Mouse (Mus musculus) limb, embryonic 13.5 days (tissue): ENCODE data around the gene Cdx2. TPM values are rescaled to one million over a fixed set of nuclear protein-coding genes. Genes with fewer than 3 reads are reported as not detected.

Source experiments
- ATAC-seq: fragments of 200-750 bp; cut with Nextera tagmentation; 2 replicates; pipeline ENCODE4 v1.8.0; 2017; ENCODE audit warnings: low read depth, moderate number of reproducible peaks, moderate TSS enrichment; ENCODE audit not compliant: low FRiP score
- H3K27ac ChIP-seq: fragments of 300-500 bp; sonication (generic); 2 replicates; pipeline ENCODE4 v1.5.1; 2015; ENCODE audit warnings: inconsistent platforms, mild to moderate bottlenecking, moderate library complexity
- H3K27me3 ChIP-seq: fragments of 300-500 bp; sonication (generic); 2 replicates; pipeline ENCODE4 v1.6.1; 2015; ENCODE audit warnings: mild to moderate bottlenecking, inconsistent platforms
- H3K36me3 ChIP-seq: fragments of 300-500 bp; sonication (generic); 2 replicates; pipeline ENCODE4 v1.6.1; 2015; ENCODE audit warnings: inconsistent platforms, mild to moderate bottlenecking, moderate library complexity
- H3K4me1 ChIP-seq: fragments of 300-500 bp; sonication (generic); 2 replicates; pipeline ENCODE4 v1.6.1; 2015; ENCODE audit warnings: inconsistent platforms
- H3K4me2 ChIP-seq: fragments of 300-500 bp; sonication (generic); replicated peaks from 2 replicates; pipeline ENCODE4 v1.6.1; 2015; ENCODE audit warnings: inconsistent platforms, mild to moderate bottlenecking, moderate library complexity
- H3K4me3 ChIP-seq: fragments of 300-500 bp; sonication (generic); 2 replicates; pipeline ENCODE4 v1.5.1; 2015; ENCODE audit warnings: moderate library complexity, mild to moderate bottlenecking, inconsistent platforms
- H3K9ac ChIP-seq: fragments of 300-500 bp; sonication (generic); 2 replicates; pipeline ENCODE4 v1.6.1; 2015; ENCODE audit warnings: mild to moderate bottlenecking, inconsistent platforms
- H3K9me3 ChIP-seq: fragments of 300-500 bp; sonication (generic); 2 replicates; pipeline ENCODE4 v1.6.1; 2016; ENCODE audit warnings: inconsistent platforms
- WGBS: fragments of 180-500 bp; shearing (Covaris S2); methylation state at CpG from one replicate; pipeline ENCODE4 v1.1.7; 2015; 5-methylcytosine and 5-hydroxymethylcytosine counted together
- polyA plus RNA-seq: library from polyadenylated mRNA; unstranded; fragments of >200 nt; fragmentation: Nextera tagmentation; extraction: Ambion mirVana; gene quantifications from 2 replicates; pipeline ENCODE4 v1.2.1, GENCODE M21; 2015

Cdx2 gene
- polyA plus RNA-seq, 1 experiment from 2014 or later: 0.06 TPM

DNA sequence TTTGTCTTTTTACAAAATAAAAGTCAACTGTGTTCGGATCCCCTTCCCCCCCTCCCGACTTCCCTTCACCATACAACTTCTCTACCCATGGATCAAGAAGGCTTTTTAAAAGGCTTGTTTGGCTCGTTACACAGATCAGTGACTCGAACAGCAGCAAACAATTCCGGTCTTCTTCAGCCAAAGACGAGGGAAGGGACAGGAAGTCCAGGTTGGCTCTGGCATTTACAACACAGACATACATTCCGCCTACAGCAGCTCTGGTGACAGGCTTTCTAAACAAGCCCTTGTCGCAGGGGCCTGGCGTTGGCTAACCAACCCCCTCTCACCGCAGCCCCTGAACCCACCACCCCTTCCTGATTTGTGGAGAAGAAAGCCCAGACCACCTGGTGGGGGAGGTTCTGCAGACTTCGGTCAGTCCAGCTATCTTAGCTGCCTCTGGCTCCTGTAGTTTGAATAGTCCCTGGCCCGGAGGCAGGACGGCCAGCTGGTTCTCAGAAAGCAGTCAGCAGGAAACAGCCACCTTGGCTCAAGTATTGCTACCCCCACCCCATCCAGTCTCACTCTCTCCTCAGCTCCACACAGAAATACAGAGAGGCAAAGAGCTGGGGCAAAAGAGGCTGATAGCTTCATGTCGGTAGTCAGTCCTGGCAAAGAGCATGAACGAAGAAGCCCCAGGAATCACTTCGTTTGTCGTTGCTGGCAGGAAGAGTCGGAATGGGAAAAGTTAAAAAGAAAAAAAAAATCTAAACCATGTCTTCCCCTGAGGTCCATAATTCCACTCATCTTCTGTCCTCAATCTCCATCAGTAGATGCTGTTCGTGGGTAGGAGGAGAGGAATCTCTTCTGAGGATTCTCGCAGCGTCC lies 5.9 kb downstream of the Cdx2 start:
- no peak overlapping the region for H3K9ac ChIP-seq
- no peak overlapping the region for H3K4me3 ChIP-seq
- no peak overlapping the region for H3K4me2 ChIP-seq
- no peak overlapping the region for H3K27ac ChIP-seq
- H3K36me3 ChIP-seq: no peaks in the 10 kb centered on the region
- ATAC-seq: no peak
- peaks cover 29% of the 10 kb centered on the region for H3K4me1 ChIP-seq
- 6% methylated on average over 21 of the region's 21 CpGs for WGBS
- no peaks in the 10 kb centered on the region for H3K9me3 ChIP-seq
- peaks cover 98% of the 10 kb centered on the region for H3K27me3 ChIP-seq

DNA sequence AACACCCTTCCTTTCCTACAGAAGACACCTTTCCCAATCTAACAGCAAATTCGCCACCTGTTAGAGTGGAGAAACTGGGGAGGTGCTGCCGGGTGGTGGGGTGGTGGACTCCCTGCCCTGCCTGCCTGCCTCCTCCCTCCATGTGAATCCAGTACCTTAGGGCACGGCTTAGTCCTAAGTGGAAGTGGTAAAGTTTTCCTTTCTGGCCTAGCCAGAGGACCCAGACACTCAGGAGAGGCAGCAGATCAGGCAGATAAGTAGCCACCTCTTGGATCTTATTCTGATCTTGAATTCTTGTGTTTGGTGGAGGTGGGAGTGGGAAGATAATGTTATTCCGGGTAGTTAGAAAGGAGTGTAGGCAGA lies 7.1 kb downstream of the Cdx2 start:
- Histone ChIP-seq H3K36me3 (no peaks in the 10 kb centered on the region), H3K4me3 (peak overlapping the region; percentile 31), H3K4me1 (peaks cover 17% of the 10 kb centered on the region), H3K9ac (peak overlapping the region; percentile 25; the same call in 1 of the 2 replicates), H3K4me2 (peak overlapping the region; percentile 59), H3K27me3 (peaks cover 96% of the 10 kb centered on the region), H3K9me3 (no peaks in the 10 kb centered on the region), H3K27ac (no peak overlapping the region)
- no peak for ATAC-seq
- WGBS: 8% methylated on average over 4 of the region's 4 CpGs

DNA sequence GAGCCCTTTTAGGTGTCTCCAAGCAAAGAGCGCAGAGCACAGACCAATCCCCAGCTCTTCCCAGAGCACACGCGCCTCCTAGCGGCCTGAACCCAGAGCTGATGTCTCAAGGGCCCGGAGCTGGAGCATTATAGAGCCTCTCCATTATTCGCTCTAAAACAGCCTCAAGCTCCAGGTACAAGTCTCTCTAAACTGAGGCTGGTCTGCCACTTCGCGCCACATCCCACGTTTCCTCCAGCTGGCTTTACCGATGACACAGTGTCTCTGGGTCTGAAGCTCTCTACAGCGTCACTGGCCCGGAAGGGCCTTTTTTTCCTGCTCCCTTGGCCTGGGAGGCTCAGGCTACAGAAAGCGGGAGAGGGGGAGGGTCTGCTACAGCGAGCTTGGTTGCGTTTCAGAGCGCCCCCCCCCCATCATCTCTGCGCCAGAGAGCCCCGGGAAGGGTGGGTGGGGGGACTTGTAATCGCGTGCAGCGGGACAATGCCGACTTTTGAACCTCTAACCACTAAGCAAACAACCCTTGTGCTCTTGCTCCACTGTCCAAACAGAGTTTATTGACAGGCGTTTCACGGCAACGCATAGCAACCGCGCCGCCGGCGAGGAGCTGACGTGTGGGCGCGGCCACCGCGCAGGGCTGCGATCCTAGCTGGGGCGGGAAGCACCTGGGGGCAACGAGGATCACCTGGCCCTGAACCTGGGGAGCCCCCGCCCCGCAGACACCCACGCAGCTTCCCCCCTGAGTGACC lies 7.6 kb downstream of the Cdx2 start:
- peak overlapping the region; percentile 25; the same call in 1 of the 2 replicates for H3K9ac ChIP-seq

DNA sequence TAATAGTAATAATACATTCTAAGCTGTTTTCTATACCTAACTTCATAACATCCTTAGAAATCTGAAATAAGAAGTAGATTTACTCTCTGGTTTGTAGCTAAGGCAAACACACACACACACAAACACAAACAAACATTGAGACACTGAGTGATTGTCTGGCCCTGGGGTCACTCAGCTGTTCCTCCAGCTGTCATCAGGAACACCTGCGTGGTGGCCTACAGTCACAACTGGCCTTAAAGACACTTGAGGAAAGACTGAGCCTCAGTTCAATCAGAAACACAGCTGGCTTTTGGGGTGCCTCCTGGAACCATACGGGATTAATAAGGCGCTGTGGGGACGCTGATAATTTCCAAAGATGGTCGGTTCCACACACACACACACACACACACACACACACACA lies 9.8 kb downstream of the Cdx2 start:
- Histone ChIP-seq H3K36me3 (no peaks in the 10 kb centered on the region), H3K9me3 (no peaks in the 10 kb centered on the region; the same call in 1 of the 2 replicates), H3K4me3 (no peak overlapping the region), H3K9ac (no peak overlapping the region), H3K27me3 (peaks cover 96% of the 10 kb centered on the region), H3K4me1 (peaks cover 19% of the 10 kb centered on the region), H3K4me2 (no peak overlapping the region), H3K27ac (no peak overlapping the region)
- WGBS: 52% methylated on average over 5 of the region's 5 CpGs
- no peak for ATAC-seq

More for the DNA sequence above, 7.6 kb downstream of the Cdx2 start:
- H3K36me3 ChIP-seq: no peaks in the 10 kb centered on the region
- peaks cover 12% of the 10 kb centered on the region for H3K4me1 ChIP-seq
- H3K4me2 ChIP-seq: peak overlapping the region; percentile 59
- ATAC-seq: peak; percentile 83
- 1% methylated on average over 41 of the region's 41 CpGs for WGBS
- no peak overlapping the region for H3K27ac ChIP-seq
- H3K27me3 ChIP-seq: peaks cover 96% of the 10 kb centered on the region
- H3K4me3 ChIP-seq: peak overlapping the region; percentile 31
- H3K9me3 ChIP-seq: no peaks in the 10 kb centered on the region

DNA sequence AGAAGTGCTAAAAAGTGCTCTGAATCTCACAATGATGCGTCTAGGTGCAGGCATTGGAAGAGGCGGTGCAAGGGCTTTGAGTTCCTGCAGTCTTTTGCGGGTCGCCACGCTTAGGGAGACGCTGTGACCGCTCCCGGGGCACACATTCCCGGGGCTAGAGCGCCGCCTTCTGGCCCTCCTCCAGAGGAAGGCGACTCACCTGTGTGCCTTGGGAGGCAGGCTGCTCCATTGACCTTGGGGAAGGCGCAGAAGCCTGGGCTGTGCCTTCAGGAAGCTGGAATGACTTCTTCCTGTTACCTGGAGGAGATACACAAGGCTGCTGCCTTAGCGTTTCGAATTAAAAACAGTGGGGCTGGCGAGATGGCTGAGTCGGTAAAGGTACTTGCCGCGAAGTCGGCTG lies 12.9 kb downstream of the Cdx2 start:
- Histone ChIP-seq H3K4me2 (no peak overlapping the region), H3K36me3 (no peaks in the 10 kb centered on the region), H3K9me3 (no peaks in the 10 kb centered on the region; the same call in 1 of the 2 replicates), H3K4me3 (no peak overlapping the region), H3K4me1 (peaks cover 9% of the 10 kb centered on the region; the same call in 1 of the 2 replicates), H3K27ac (no peak overlapping the region), H3K9ac (no peak overlapping the region), H3K27me3 (peaks cover 72% of the 10 kb centered on the region)
- WGBS: 28% methylated on average over 20 of the region's 20 CpGs
- no peak for ATAC-seq

DNA sequence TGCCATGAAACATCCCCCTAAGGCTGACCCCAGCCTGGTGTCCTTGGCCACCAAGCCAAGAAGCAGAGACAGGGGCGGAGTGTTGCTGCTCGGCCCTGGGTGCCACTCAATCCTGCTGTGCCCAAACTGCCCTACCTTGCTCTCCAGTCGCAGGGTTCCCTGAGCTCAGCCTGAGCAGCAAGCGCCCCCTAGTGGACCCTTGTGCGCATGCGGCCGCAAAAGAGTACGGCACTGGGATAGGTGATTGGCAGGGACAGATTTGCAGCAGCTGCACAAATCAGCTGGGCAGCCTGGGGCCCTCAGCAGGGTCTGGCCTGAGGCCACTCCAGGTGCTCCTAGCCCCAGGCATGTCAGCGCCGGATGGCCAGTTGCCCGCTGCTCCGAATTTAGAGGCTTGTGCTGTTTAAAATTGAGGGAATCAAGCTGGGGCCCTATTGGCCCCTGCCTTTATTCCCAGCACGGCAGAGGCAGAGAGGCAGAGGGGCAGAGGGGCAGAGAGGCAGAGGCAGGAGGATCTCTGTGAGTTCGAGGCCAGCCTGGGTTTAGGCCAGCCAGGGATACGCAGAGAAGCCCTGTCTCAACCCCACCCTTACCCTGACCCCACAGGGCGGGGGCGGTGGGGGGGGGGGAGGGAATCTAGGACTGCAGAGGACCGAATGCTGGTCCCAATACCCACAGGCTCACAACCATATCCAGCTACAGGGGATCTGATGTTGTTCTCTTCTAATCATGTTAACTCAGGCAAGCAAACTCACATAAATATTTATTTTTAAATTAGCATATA lies 13.8 kb downstream of the Cdx2 start:
- peak; percentile 87 for ATAC-seq
- H3K27me3 ChIP-seq: peaks cover 64% of the 10 kb centered on the region

DNA sequence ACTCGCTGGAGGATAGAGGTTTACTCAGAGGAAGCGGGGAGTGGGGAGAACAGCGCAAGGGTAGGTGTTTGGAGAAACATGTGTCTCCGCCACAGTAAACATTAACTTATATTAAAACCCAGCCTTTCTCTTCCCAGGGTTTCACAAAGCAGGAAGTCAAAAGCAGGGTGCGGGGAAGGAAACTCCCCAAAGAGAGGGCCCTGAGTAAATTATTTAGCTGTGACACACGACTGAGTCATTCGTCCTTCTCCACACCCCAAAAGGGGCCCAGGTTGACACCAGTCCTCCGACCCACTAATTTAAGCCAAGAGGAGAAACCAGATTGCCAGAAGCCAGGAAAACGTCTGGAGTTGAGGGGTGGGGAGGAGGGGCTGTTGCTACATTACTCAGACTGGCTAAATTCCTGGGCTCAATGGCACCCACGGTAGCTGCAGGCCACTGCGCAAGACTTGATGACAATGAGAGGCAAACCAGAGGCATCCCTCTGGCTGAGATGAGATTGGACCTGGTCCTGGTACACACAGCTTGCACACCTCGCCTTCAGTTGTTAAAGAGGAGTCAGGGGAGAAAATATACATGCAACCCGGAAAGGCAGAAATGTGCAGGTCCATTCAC lies 14.5 kb downstream of the Cdx2 start:
- ATAC-seq: peak; percentile 45
- no peaks in the 10 kb centered on the region for H3K36me3 ChIP-seq
- H3K9ac ChIP-seq: no peak overlapping the region
- H3K9me3 ChIP-seq: no peaks in the 10 kb centered on the region; the same call in 1 of the 2 replicates
- WGBS: 36% methylated on average over 13 of the region's 13 CpGs
- H3K4me3 ChIP-seq: no peak overlapping the region
- H3K4me1 ChIP-seq: peaks cover 9% of the 10 kb centered on the region; the same call in 1 of the 2 replicates
- H3K4me2 ChIP-seq: no peak overlapping the region
- no peak overlapping the region for H3K27ac ChIP-seq
- H3K27me3 ChIP-seq: peaks cover 57% of the 10 kb centered on the region

More for the DNA sequence above, 13.8 kb downstream of the Cdx2 start:
- Histone ChIP-seq H3K4me1 (peaks cover 9% of the 10 kb centered on the region; the same call in 1 of the 2 replicates), H3K4me2 (no peak overlapping the region), H3K9me3 (no peaks in the 10 kb centered on the region; the same call in 1 of the 2 replicates), H3K9ac (no peak overlapping the region), H3K27ac (no peak overlapping the region), H3K36me3 (no peaks in the 10 kb centered on the region), H3K4me3 (no peak overlapping the region)
- WGBS: 22% methylated on average over 18 of the region's 18 CpGs

DNA sequence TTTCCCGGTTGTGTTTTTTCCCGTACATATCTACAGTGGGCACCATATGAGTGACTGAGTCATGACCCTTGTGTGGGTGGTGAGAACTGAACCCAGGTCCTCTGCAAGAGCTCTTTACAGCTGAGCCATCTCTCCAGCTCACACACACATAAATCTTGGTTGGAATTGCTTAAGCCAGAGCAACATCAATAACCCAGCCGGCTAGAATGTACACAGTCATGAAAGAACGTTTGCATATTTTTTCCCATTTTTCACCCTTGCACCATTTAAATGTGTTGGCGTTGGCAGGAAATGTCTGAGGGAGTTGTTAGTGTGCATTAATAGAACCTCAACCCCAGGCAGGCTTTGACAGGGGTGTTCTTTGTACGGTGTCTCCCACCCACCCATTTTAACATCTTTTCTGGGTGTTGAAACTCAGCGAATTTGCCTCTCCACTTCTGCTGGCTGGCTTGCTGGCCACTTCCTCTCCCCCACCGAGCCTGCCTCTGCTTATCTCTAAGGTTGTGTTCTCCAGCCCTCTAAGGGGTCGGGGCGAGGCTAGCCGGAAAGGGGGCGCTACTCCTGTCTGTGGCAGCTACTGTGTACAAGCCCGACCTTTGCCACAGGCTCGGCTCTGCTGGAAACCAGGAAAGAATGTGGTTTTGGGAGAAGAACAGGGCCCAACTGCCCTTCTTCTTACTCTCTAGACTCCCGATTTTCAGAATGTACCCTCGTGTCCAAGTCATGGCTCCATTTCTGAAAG lies 15.1 kb downstream of the Cdx2 start:
- ATAC-seq: no peak
- 32% methylated on average over 16 of the region's 16 CpGs for WGBS
- H3K9ac ChIP-seq: no peak overlapping the region

DNA sequence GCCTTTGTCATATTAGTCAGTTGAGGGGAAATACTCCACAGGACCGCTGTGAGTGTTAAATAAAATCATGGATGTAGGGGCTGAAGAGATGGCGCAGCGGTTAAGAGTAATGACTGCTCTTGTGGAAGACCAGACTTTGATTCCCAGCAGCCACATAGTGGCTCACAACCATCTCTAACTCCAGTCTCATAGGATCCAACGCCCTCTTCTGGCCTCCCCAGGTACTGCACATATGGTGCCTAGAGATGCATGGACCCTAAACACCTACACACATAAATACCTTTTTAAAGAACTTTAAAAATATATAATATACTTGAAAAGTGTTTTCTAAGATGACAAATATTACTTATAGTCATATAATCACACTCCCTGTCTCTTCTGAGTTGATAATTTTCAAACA lies 22.7 kb downstream of the Cdx2 start:
- Histone ChIP-seq H3K27ac (no peak overlapping the region), H3K4me2 (no peak overlapping the region), H3K9me3 (no peaks in the 10 kb centered on the region), H3K27me3 (peaks cover 58% of the 10 kb centered on the region), H3K4me3 (no peak overlapping the region), H3K4me1 (no peaks in the 10 kb centered on the region), H3K9ac (no peak overlapping the region), H3K36me3 (no peaks in the 10 kb centered on the region)
- WGBS: 72% methylated on average over 4 of the region's 4 CpGs
- ATAC-seq: no peak

More for the DNA sequence above, 15.1 kb downstream of the Cdx2 start:
- no peaks in the 10 kb centered on the region; the same call in 1 of the 2 replicates for H3K9me3 ChIP-seq
- H3K4me3 ChIP-seq: no peak overlapping the region
- H3K4me1 ChIP-seq: peaks cover 9% of the 10 kb centered on the region; the same call in 1 of the 2 replicates
- no peaks in the 10 kb centered on the region for H3K36me3 ChIP-seq
- peaks cover 55% of the 10 kb centered on the region for H3K27me3 ChIP-seq
- no peak overlapping the region for H3K4me2 ChIP-seq
- H3K27ac ChIP-seq: no peak overlapping the region

DNA sequence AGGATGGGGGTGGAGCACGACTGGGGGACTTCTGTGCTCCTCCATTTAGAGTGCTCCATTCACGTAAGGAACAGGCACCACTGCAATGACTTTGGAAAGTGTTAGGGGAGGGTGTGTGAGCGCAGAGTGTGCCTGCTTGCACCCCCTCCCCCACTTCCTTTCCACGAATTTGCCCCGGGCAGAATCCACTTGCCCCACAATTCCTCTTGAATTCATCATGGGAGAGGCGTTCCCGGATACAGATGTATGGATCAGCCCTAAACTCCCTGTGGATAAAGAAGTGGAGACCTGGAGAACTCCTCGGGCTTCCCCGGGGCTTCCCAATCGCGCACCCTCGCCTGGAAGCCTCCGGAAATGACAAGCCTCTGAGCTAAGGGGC lies 29.5 kb downstream of the Cdx2 start:
- H3K27ac ChIP-seq: no peak overlapping the region
- H3K4me1 ChIP-seq: 0 out of 2 replicates have a peak, but pooled peaks cover 6% of the 10 kb centered on the region
- peaks cover 99% of the 10 kb centered on the region for H3K27me3 ChIP-seq
- 1% methylated on average over 13 of the region's 13 CpGs for WGBS
- no peaks in the 10 kb centered on the region for H3K36me3 ChIP-seq
- no peak overlapping the region for H3K9ac ChIP-seq
- H3K4me3 ChIP-seq: no peak overlapping the region
- H3K9me3 ChIP-seq: no peaks in the 10 kb centered on the region
- H3K4me2 ChIP-seq: no peak overlapping the region
- no peak for ATAC-seq
